Mouse (Mus musculus) forebrain, embryonic 15.5 days (tissue): ENCODE measurements around the gene Zfp804a. TPM values are rescaled to one million over a fixed set of nuclear protein-coding genes. Genes with fewer than 3 reads are reported as not detected.

ENCODE experiments used
- ATAC-seq: fragments of 200-750 bp; cut with Nextera tagmentation; replicated peaks from 2 replicates; pipeline ENCODE4 v1.8.0; 2017; ENCODE audit warnings: mild to moderate bottlenecking, moderate TSS enrichment, moderate library complexity
- H3K27ac ChIP-seq: fragments of 300-500 bp; sonication (generic); replicated peaks from 2 replicates; pipeline ENCODE4 v1.5.1; 2015; ENCODE audit warnings: mild to moderate bottlenecking, inconsistent platforms
- H3K27me3 ChIP-seq: fragments of 300-500 bp; sonication (generic); 2 replicates; pipeline ENCODE4 v1.6.1; 2015; ENCODE audit warnings: inconsistent platforms
- H3K36me3 ChIP-seq: fragments of 300-500 bp; sonication (generic); 2 replicates; pipeline ENCODE4 v1.6.1; 2015; ENCODE audit warnings: mild to moderate bottlenecking, inconsistent platforms
- H3K4me1 ChIP-seq: fragments of 300-500 bp; sonication (generic); 2 replicates; pipeline ENCODE4 v1.6.1; 2015; ENCODE audit warnings: inconsistent platforms
- H3K4me2 ChIP-seq: fragments of 300-500 bp; sonication (generic); replicated peaks from 2 replicates; pipeline ENCODE4 v1.6.1; 2015; ENCODE audit warnings: mild to moderate bottlenecking, inconsistent platforms
- H3K4me3 ChIP-seq: fragments of 300-500 bp; sonication (generic); 2 replicates; pipeline ENCODE4 v1.5.1; 2015; ENCODE audit warnings: mild to moderate bottlenecking, inconsistent platforms
- H3K9ac ChIP-seq: fragments of 300-500 bp; sonication (generic); replicated peaks from 2 replicates; pipeline ENCODE4 v1.6.1; 2015; ENCODE audit warnings: mild to moderate bottlenecking, inconsistent platforms
- H3K9me3 ChIP-seq: fragments of 300-500 bp; sonication (generic); 2 replicates; pipeline ENCODE4 v1.6.1; 2016; ENCODE audit warnings: inconsistent platforms
- WGBS: fragments of 180-500 bp; shearing (Covaris S2); methylation state at CpG from one replicate; pipeline ENCODE4 v1.1.7; 2015; ENCODE audit warnings: mixed read lengths; 5-methylcytosine and 5-hydroxymethylcytosine counted together
- polyA plus RNA-seq: library from polyadenylated mRNA; unstranded; fragments of >200 nt; fragmentation: Nextera tagmentation; extraction: Ambion mirVana; gene quantifications from 2 replicates; pipeline ENCODE4 v1.2.1, GENCODE M21; 2015

Gene Zfp804a
- polyA plus RNA-seq, 1 experiment from 2014 or later = 6.1 TPM

GRCm38 (mm10) chr2:82294932-82295493 lies 242.0 kb downstream of the Zfp804a start:
- H3K9ac ChIP-seq = no peak overlapping the region
- no peak for ATAC-seq
- H3K4me1 ChIP-seq = no peaks in the 10 kb centered on the region
- 80% methylated on average over 2 of the region's 2 CpGs for WGBS
- no peak overlapping the region for H3K4me2 ChIP-seq
- H3K4me3 ChIP-seq = no peak overlapping the region
- no peaks in the 10 kb centered on the region for H3K36me3 ChIP-seq
- no peak overlapping the region for H3K27ac ChIP-seq
- H3K27me3 ChIP-seq = no peaks in the 10 kb centered on the region
- H3K9me3 ChIP-seq = no peaks in the 10 kb centered on the region
